Comparison of ENCODE assay signal across 16 mouse cellular contexts in the genomic region with DNA sequence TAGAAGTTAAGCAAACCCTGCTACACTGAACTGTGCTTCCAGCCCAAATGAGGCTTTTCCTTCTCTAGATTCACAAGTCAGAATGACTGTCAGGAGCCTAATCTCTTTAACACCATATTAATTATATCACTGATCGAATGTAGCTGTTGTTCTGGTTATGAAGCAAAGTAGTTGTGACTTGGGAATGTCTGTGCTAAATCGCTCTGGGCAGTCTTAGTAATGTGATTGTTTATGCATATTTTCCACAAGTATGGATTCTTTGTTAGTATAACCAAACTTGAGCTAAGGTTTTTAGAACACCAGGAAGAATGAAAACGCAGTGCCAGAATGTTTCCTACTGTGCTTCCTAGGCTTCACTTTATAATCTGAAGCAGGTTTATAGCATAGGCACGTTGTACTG.
DNase-seq lines count a peak whose midpoint lies in the region; ATAC-seq lines count a peak whose summit lies in the region.
"Had no signal": no experiment of that assay in that cellular context is flagged by ENCODE, and none has a peak within 500 bp of the region (broad histone marks: within the 10 kb centered on the region; RNA-seq: fewer than 3 reads in every experiment).

No protein-coding gene starts in this region.

- no peak for DNase-seq in heart, adult 18-20 months
- no peak for DNase-seq in neural tube, embryonic 11.5 days (ENCODE audit: low spot score)
- DNase-seq in neural tube, embryonic 10.5 days (ENCODE audit: extremely low spot score, low spot score), result no peak
- DNase-seq in hindbrain, embryonic 14.5 days (ENCODE audit: low spot score), result no peak
- no peak for DNase-seq in adrenal gland, postnatal 10 days
- DNase-seq: cerebellum, adult 8-10 months; heart, adult 11 months; heart, postnatal 14 days; kidney, adult 18-20 months; right cerebral cortex, postnatal 14 days had no signal

- H3K36me3 ChIP-seq in heart, embryonic 13.5 days, result no peaks in the 10 kb centered on the region
- no peaks in the 10 kb centered on the region for H3K36me3 ChIP-seq in neural tube, embryonic 11.5 days (ENCODE audit: control insufficient read depth, insufficient read depth, low read length)
- H3K36me3 ChIP-seq in hindbrain, embryonic 14.5 days (replicated peaks; ENCODE audit: control insufficient read depth, insufficient read depth), result no peaks in the 10 kb centered on the region
- H3K36me3 ChIP-seq in stomach, embryonic 16.5 days (ENCODE audit: control insufficient read depth, insufficient read depth, low read length), result no peaks in the 10 kb centered on the region
- H3K36me3 ChIP-seq: embryonic facial prominence, embryonic 15.5 days; G1E; liver, embryonic 15.5 days had no signal

- 0 out of 2 replicates have a peak overlapping the region, but pooled peaks have one; percentile 24 for H3K27ac ChIP-seq in heart, embryonic 13.5 days (replicated peaks)
- H3K27ac ChIP-seq in neural tube, embryonic 11.5 days (ENCODE audit: low read depth, low read length), result no peak overlapping the region
- peak overlapping the region; percentile 10; the same call in 1 of the 2 replicates for H3K27ac ChIP-seq in hindbrain, embryonic 14.5 days
- H3K27ac ChIP-seq in stomach, embryonic 16.5 days (ENCODE audit: low read length), result peak overlapping the region; percentile 36; the same call in 1 of the 2 replicates
- H3K27ac ChIP-seq: embryonic facial prominence, embryonic 15.5 days; liver, embryonic 15.5 days had no signal

- H3K9me3 ChIP-seq in heart, embryonic 13.5 days, result no peaks in the 10 kb centered on the region
- H3K9me3 ChIP-seq in neural tube, embryonic 11.5 days (ENCODE audit: control insufficient read depth, low read length), result no peaks in the 10 kb centered on the region
- no peaks in the 10 kb centered on the region for H3K9me3 ChIP-seq in hindbrain, embryonic 14.5 days (ENCODE audit: control insufficient read depth, low read length)
- H3K9me3 ChIP-seq in stomach, embryonic 16.5 days (replicated peaks; ENCODE audit: control insufficient read depth, low read length), result no peaks in the 10 kb centered on the region
- H3K9me3 ChIP-seq: embryonic facial prominence, embryonic 15.5 days; G1E; liver, embryonic 15.5 days had no signal

- no peak overlapping the region for H3K4me2 ChIP-seq in heart, embryonic 13.5 days
- H3K4me2 ChIP-seq in neural tube, embryonic 11.5 days (ENCODE audit: low read depth), result 0 out of 2 replicates have a peak overlapping the region, but pooled peaks have one; percentile 1
- H3K4me2 ChIP-seq in hindbrain, embryonic 14.5 days (replicated peaks), result no peak overlapping the region
- no peak overlapping the region for H3K4me2 ChIP-seq in stomach, embryonic 16.5 days (ENCODE audit: low read depth, low read length)
- H3K4me2 ChIP-seq: embryonic facial prominence, embryonic 15.5 days; liver, embryonic 15.5 days had no signal

- H3K4me3 ChIP-seq in heart, embryonic 13.5 days, result no peak overlapping the region
- H3K4me3 ChIP-seq in neural tube, embryonic 11.5 days (ENCODE audit: low read depth, low read length), result no peak overlapping the region
- H3K4me3 ChIP-seq in hindbrain, embryonic 14.5 days (replicated peaks; ENCODE audit: low read length), result no peak overlapping the region
- no peak overlapping the region for H3K4me3 ChIP-seq in stomach, embryonic 16.5 days (replicated peaks; ENCODE audit: low read length)
- H3K4me3 ChIP-seq: embryonic facial prominence, embryonic 15.5 days; liver, embryonic 15.5 days had no signal

- 70% methylated on average over 4 of the region's 4 CpGs for WGBS in heart, embryonic 13.5 days
- 39% methylated on average over 4 of the region's 4 CpGs for WGBS in neural tube, embryonic 11.5 days
- 22% methylated on average over 4 of the region's 4 CpGs for WGBS in hindbrain, embryonic 14.5 days
- 38% methylated on average over 4 of the region's 4 CpGs for WGBS in stomach, embryonic 16.5 days

- no peaks in the 10 kb centered on the region for H3K27me3 ChIP-seq in heart, embryonic 13.5 days (replicated peaks)
- no peaks in the 10 kb centered on the region for H3K27me3 ChIP-seq in neural tube, embryonic 11.5 days (ENCODE audit: control insufficient read depth, insufficient read depth, low read length)
- H3K27me3 ChIP-seq in hindbrain, embryonic 14.5 days (ENCODE audit: control insufficient read depth, insufficient read depth, low read length), result no peaks in the 10 kb centered on the region
- H3K27me3 ChIP-seq in stomach, embryonic 16.5 days (ENCODE audit: control insufficient read depth, insufficient read depth, low read length), result no peaks in the 10 kb centered on the region
- H3K27me3 ChIP-seq: embryonic facial prominence, embryonic 15.5 days; liver, embryonic 15.5 days had no signal

- no peak for ATAC-seq in heart, embryonic 13.5 days (ENCODE audit: extremely low read depth, insufficient number of reproducible peaks, low FRiP score, low TSS enrichment)
- no peak for ATAC-seq in neural tube, embryonic 11.5 days (ENCODE audit: insufficient read depth, low FRiP score, low TSS enrichment)
- no peak for ATAC-seq in hindbrain, embryonic 14.5 days (ENCODE audit: low FRiP score)
- no peak for ATAC-seq in stomach, embryonic 16.5 days (ENCODE audit: insufficient read depth, low FRiP score)
- no peak for ATAC-seq in monocyte, adult 5-6 weeks (replicated peaks; ENCODE audit: insufficient number of reproducible peaks, low FRiP score, low TSS enrichment, poor library complexity, severe bottlenecking)

- peaks cover 8% of the 10 kb centered on the region for H3K4me1 ChIP-seq in heart, embryonic 13.5 days
- H3K4me1 ChIP-seq in neural tube, embryonic 11.5 days (ENCODE audit: control insufficient read depth, insufficient read depth, low read length), result peaks cover 15% of the 10 kb centered on the region
- H3K4me1 ChIP-seq in hindbrain, embryonic 14.5 days (replicated peaks; ENCODE audit: control insufficient read depth, insufficient read depth, low read length), result peaks cover 20% of the 10 kb centered on the region
- peaks cover 3% of the 10 kb centered on the region; the same call in 1 of the 2 replicates for H3K4me1 ChIP-seq in stomach, embryonic 16.5 days (ENCODE audit: control insufficient read depth, insufficient read depth, low read length)
- H3K4me1 ChIP-seq: liver, embryonic 15.5 days had no signal

- H3K9ac ChIP-seq in heart, embryonic 13.5 days, result no peak overlapping the region
- no peak overlapping the region; the same call in 1 of the 2 replicates for H3K9ac ChIP-seq in neural tube, embryonic 11.5 days (ENCODE audit: low read length)
- H3K9ac ChIP-seq in hindbrain, embryonic 14.5 days, result no peak overlapping the region
- H3K9ac ChIP-seq in stomach, embryonic 16.5 days (ENCODE audit: low read length), result no peak overlapping the region
- H3K9ac ChIP-seq: embryonic facial prominence, embryonic 15.5 days; liver, embryonic 15.5 days had no signal
